Mouse (Mus musculus) ES-Bruce4 (cell line): ENCODE measurements around the gene Enah.

Experiments used
- CTCF ChIP-seq: IDR thresholded peaks from one replicate; pipeline ENCODE4 v1.8.1; 2011; ENCODE audit warnings: low read depth, low read length
- EP300 ChIP-seq: IDR thresholded peaks from 2 replicates; pipeline ENCODE4 v1.6.1; 2011; ENCODE audit warnings: low read depth, low read length; ENCODE audit not compliant: insufficient read depth
- POLR2A ChIP-seq: IDR thresholded peaks from one replicate; pipeline ENCODE4 v1.8.1; 2011; ENCODE audit warnings: low read length; ENCODE audit not compliant: insufficient read depth

GRCm38 (mm10) chr1:182062801-182063200, 43.0 kb upstream of the Enah start:
- no peak for TF ChIP-seq POLR2A
- no peak for TF ChIP-seq CTCF
- no peak for TF ChIP-seq EP300
